Mouse (Mus musculus) embryonic facial prominence, embryonic 14.5 days (tissue): ENCODE measurements at regions not wholly inside any gene's neighbourhood (a gene's known extent, or its start where the extent isn't known, plus 50 kb on each side); places are given as distances from the start of the nearest gene placed in this dataset.
A peak's percentile ranks its signal among the peaks of the same experiment; 100 is the strongest.

ENCODE experiments used
- ATAC-seq: fragments of 200-750 bp; cut with Nextera tagmentation; 2 replicates; pipeline ENCODE4 v1.8.0; 2017; ENCODE audit warnings: low read depth, moderate number of reproducible peaks, moderate TSS enrichment
- DNase-seq: peaks from one replicate; pipeline ENCODE4 v3.0.0-alpha.2; 2015; ENCODE audit warnings: low spot score
- H3K27ac ChIP-seq: fragments of 300-500 bp; sonication (generic); replicated peaks from 2 replicates; pipeline ENCODE4 v1.5.1; 2014; ENCODE audit warnings: low read depth, mild to moderate bottlenecking, low read length, moderate library complexity
- H3K27me3 ChIP-seq: fragments of 300-500 bp; sonication (generic); replicated peaks from 2 replicates; pipeline ENCODE4 v1.6.1; 2014; ENCODE audit warnings: low read length; ENCODE audit not compliant: control insufficient read depth, insufficient read depth
- H3K36me3 ChIP-seq: fragments of 300-500 bp; sonication (generic); 2 replicates; pipeline ENCODE4 v1.6.1; 2014; ENCODE audit warnings: low read length, mixed read lengths; ENCODE audit not compliant: control insufficient read depth, insufficient read depth
- H3K4me1 ChIP-seq: fragments of 300-500 bp; sonication (generic); 2 replicates; pipeline ENCODE4 v1.6.1; 2014; ENCODE audit warnings: antibody characterized with exemption, low read length; ENCODE audit not compliant: control insufficient read depth, insufficient read depth
- H3K4me2 ChIP-seq: fragments of 300-500 bp; sonication (generic); 2 replicates; pipeline ENCODE4 v1.6.1; 2014; ENCODE audit warnings: low read depth, mild to moderate bottlenecking, low read length, moderate library complexity, mixed read lengths
- H3K4me3 ChIP-seq: fragments of 300-500 bp; sonication (generic); 2 replicates; pipeline ENCODE4 v1.5.1; 2014; ENCODE audit warnings: low read depth, mild to moderate bottlenecking, low read length
- H3K9ac ChIP-seq: fragments of 300-500 bp; sonication (generic); 2 replicates; pipeline ENCODE4 v1.6.1; 2014; ENCODE audit warnings: low read depth, mild to moderate bottlenecking, low read length, moderate library complexity, mixed read lengths
- H3K9me3 ChIP-seq: fragments of 300-500 bp; sonication (generic); 2 replicates; pipeline ENCODE4 v1.6.1; 2016; ENCODE audit warnings: low read length; ENCODE audit not compliant: control insufficient read depth
- WGBS: fragments of 180-500 bp; shearing (Covaris S2); extraction: QIAGEN DNeasy Blood & Tissue Kit; methylation state at CpG from one replicate; pipeline ENCODE4 v1.1.7; 2014; 5-methylcytosine and 5-hydroxymethylcytosine counted together

- Histone ChIP-seq H3K27me3 (no peaks in the 10 kb centered on the region), H3K9ac (no peak overlapping the region), H3K27ac (peak overlapping the region; percentile 99), H3K4me3 (no peak overlapping the region), H3K36me3 (no peaks in the 10 kb centered on the region), H3K9me3 (no peaks in the 10 kb centered on the region), H3K4me1 (peaks cover 92% of the 10 kb centered on the region), H3K4me2 (peak overlapping the region; percentile 49; the same call in 1 of the 2 replicates)
- peak; percentile 72 for DNase-seq
- 48% methylated on average over 5 of the region's 5 CpGs for WGBS
- no peak for ATAC-seq
These were observed 71.1 kb upstream of the Irf2bp2 start for GRCm38 (mm10) chr8:126664891-126665290.

- Histone ChIP-seq H3K4me1 (peaks cover 82% of the 10 kb centered on the region), H3K36me3 (no peaks in the 10 kb centered on the region), H3K27me3 (no peaks in the 10 kb centered on the region), H3K27ac (peak overlapping the region; percentile 99), H3K9me3 (no peaks in the 10 kb centered on the region), H3K9ac (0 out of 2 replicates have a peak overlapping the region, but pooled peaks have one; percentile 20), H3K4me2 (no peak overlapping the region), H3K4me3 (no peak overlapping the region)
- 20% methylated on average over 14 of the region's 14 CpGs for WGBS
- DNase-seq = peak; percentile 80
- no peak for ATAC-seq
These were observed 69.3 kb upstream of the Irf2bp2 start for GRCm38 (mm10) chr8:126662797-126663784.

GRCm38 (mm10) chr8:126662151-126662550 is 68.4 kb upstream of the Irf2bp2 start:
- DNase-seq (no peak), ATAC-seq (no peak)
- Histone ChIP-seq H3K9me3 (no peaks in the 10 kb centered on the region), H3K36me3 (no peaks in the 10 kb centered on the region), H3K4me2 (no peak overlapping the region), H3K4me1 (peaks cover 73% of the 10 kb centered on the region), H3K27ac (peak overlapping the region; percentile 99), H3K4me3 (no peak overlapping the region), H3K9ac (no peak overlapping the region), H3K27me3 (no peaks in the 10 kb centered on the region)
- 36% methylated on average over 5 of the region's 5 CpGs for WGBS

GRCm38 (mm10) chr8:126661511-126662142 is 67.8 kb upstream of the Irf2bp2 start:
- Histone ChIP-seq H3K4me3 (no peak overlapping the region), H3K4me1 (peaks cover 68% of the 10 kb centered on the region), H3K4me2 (peak overlapping the region; percentile 36), H3K27ac (peak overlapping the region; percentile 99), H3K9me3 (no peaks in the 10 kb centered on the region), H3K27me3 (no peaks in the 10 kb centered on the region), H3K36me3 (no peaks in the 10 kb centered on the region), H3K9ac (no peak overlapping the region)
- no peak for ATAC-seq
- no peak for DNase-seq
- WGBS = 40% methylated on average over 14 of the region's 14 CpGs

- Histone ChIP-seq H3K4me2 (peak overlapping the region; percentile 36), H3K36me3 (no peaks in the 10 kb centered on the region), H3K27me3 (no peaks in the 10 kb centered on the region), H3K9ac (peak overlapping the region; percentile 43), H3K4me1 (peaks cover 70% of the 10 kb centered on the region), H3K9me3 (no peaks in the 10 kb centered on the region), H3K27ac (peak overlapping the region; percentile 99), H3K4me3 (no peak overlapping the region)
- DNase-seq = peak; percentile 94
- no peak for ATAC-seq
- 4% methylated on average over 8 of the region's 12 CpGs for WGBS
These were observed 67.0 kb upstream of the Irf2bp2 start for GRCm38 (mm10) chr8:126660658-126661316.

- 38% methylated on average over 12 of the region's 12 CpGs for WGBS
- ATAC-seq (peak; percentile 53; the same call in 1 of the 2 replicates), DNase-seq (peak; percentile 55)
- Histone ChIP-seq H3K4me3 (no peak overlapping the region), H3K9me3 (no peaks in the 10 kb centered on the region), H3K27me3 (no peaks in the 10 kb centered on the region), H3K4me1 (peaks cover 64% of the 10 kb centered on the region), H3K9ac (peak overlapping the region; percentile 43), H3K4me2 (peak overlapping the region; percentile 36), H3K36me3 (no peaks in the 10 kb centered on the region), H3K27ac (peak overlapping the region; percentile 99)
These were observed 66.2 kb upstream of the Irf2bp2 start for GRCm38 (mm10) chr8:126659691-126660657.

- no peak overlapping the region for H3K4me2 ChIP-seq
- peaks cover 39% of the 10 kb centered on the region for H3K4me1 ChIP-seq
- ATAC-seq (no peak), DNase-seq (no peak)
- H3K9ac ChIP-seq = no peak overlapping the region
- no peaks in the 10 kb centered on the region for H3K9me3 ChIP-seq
- WGBS = 67% methylated on average over 6 of the region's 6 CpGs
- H3K4me3 ChIP-seq = no peak overlapping the region
- H3K27ac ChIP-seq = no peak overlapping the region
- no peaks in the 10 kb centered on the region for H3K27me3 ChIP-seq
- H3K36me3 ChIP-seq = no peaks in the 10 kb centered on the region
These were observed 63.8 kb upstream of the Irf2bp2 start for GRCm38 (mm10) chr8:126657546-126657945.
